Mouse (Mus musculus) liver, embryonic 11.5 days (tissue): Measurements from ENCODE around the gene Cln3. TPM values are rescaled to one million over a fixed set of nuclear protein-coding genes. Genes with fewer than 3 reads are reported as not detected.

Experiments used
- ATAC-seq: fragments of 200-750 bp; cut with Nextera tagmentation; replicated peaks from 2 replicates; pipeline ENCODE4 v1.8.0; 2017; ENCODE audit warnings: moderate number of reproducible peaks, mild to moderate bottlenecking, moderate TSS enrichment, moderate library complexity; ENCODE audit not compliant: low FRiP score
- DNase-seq: peaks from one replicate; pipeline ENCODE4 v3.0.0-alpha.2; 2017; ENCODE audit warnings: low spot score
- H3K27ac ChIP-seq: fragments of 300-500 bp; sonication (generic); 2 replicates; pipeline ENCODE4 v1.5.1; 2014; ENCODE audit warnings: mild to moderate bottlenecking, low read depth, low read length, control low read depth
- H3K27me3 ChIP-seq: fragments of 300-500 bp; sonication (generic); replicated peaks from 2 replicates; pipeline ENCODE4 v1.6.1; 2014; ENCODE audit warnings: low read length, mixed read lengths; ENCODE audit not compliant: control insufficient read depth, insufficient read depth
- H3K36me3 ChIP-seq: fragments of 300-500 bp; sonication (generic); 2 replicates; pipeline ENCODE4 v1.6.1; 2014; ENCODE audit warnings: mild to moderate bottlenecking, low read length, moderate library complexity, mixed read lengths; ENCODE audit not compliant: control insufficient read depth, insufficient read depth
- H3K4me1 ChIP-seq: fragments of 300-500 bp; sonication (generic); replicated peaks from 2 replicates; pipeline ENCODE4 v1.6.1; 2014; ENCODE audit warnings: low read length, mixed read lengths; ENCODE audit not compliant: control insufficient read depth, insufficient read depth
- H3K4me2 ChIP-seq: fragments of 300-500 bp; sonication (generic); 2 replicates; pipeline ENCODE4 v1.6.1; 2014; ENCODE audit warnings: mild to moderate bottlenecking, control low read depth, moderate library complexity
- H3K4me3 ChIP-seq: fragments of 300-500 bp; sonication (generic); 2 replicates; pipeline ENCODE4 v1.5.1; 2014; ENCODE audit warnings: low read depth, low read length, control low read depth
- H3K9ac ChIP-seq: fragments of 300-500 bp; sonication (generic); 2 replicates; pipeline ENCODE4 v1.6.1; 2014; ENCODE audit warnings: low read depth, low read length, control low read depth
- H3K9me3 ChIP-seq: fragments of 300-500 bp; sonication (generic); 2 replicates; pipeline ENCODE4 v1.6.1; 2016; ENCODE audit warnings: low read length, inconsistent platforms, mixed read lengths; ENCODE audit not compliant: control insufficient read depth
- WGBS: fragments of 180-500 bp; shearing (Covaris S2); extraction: QIAGEN DNeasy Blood & Tissue Kit; methylation state at CpG from one replicate; pipeline ENCODE4 v1.1.7; 2014; 5-methylcytosine and 5-hydroxymethylcytosine counted together
- microRNA-seq: library from miRNA; unstranded; fragments of <30 nt; microRNA quantifications from one replicate; pipeline ENCODE4, GENCODE M21; 2017; ENCODE audit warnings: borderline number of aligned reads
- polyA plus RNA-seq: library from polyadenylated mRNA; unstranded; fragments of >200 nt; fragmentation: Nextera tagmentation; extraction: Ambion mirVana; gene quantifications from 2 replicates; pipeline ENCODE4 v1.2.1, GENCODE M21; 2014

The Cln3 gene
- polyA plus RNA-seq, 1 experiment from 2014 or later = 25.2 TPM

DNA sequence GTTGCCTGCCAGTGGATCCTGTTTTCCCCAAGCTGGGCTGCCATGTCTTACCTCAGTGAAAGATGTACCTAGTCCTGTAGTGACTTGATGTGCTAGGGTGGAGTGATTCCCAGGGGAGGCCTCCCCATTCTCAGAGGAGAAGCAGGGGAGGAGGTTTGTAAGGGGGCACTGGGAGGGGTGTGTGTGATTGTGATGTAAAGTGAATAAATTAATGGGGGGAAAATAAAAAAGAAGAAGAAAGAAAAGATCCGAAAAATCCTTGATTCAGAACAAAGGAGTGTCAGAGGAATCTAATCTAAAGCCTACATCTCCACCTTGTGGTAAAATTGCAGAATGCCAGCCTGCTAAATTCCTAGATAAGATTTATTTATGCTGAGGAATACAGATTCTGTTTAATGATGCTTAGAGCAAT, 57.4 kb downstream of the Cln3 start:
- DNase-seq = no peak
- no peak overlapping the region for H3K9ac ChIP-seq
- no peak overlapping the region for H3K4me3 ChIP-seq

DNA sequence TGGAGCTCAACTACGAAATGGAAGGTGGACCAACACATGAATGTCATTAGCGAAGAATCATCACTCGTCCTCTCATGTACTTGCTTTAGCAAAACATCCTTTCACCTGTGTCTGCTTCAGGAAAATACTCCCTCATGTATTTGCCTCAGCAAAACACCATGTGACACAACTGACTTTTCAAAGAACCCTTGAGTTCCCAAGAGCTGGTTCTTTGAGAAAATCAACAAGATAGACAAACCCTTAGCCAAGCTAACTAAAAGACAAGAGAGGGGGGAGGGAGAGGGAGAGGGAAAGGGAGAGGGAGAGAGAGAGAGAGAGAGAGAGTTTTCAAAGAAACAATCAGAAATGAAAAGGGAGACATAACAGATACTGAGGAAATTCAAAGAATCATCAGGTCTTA, 62.3 kb downstream of the Cln3 start:
- WGBS = 82% methylated on average over 3 of the region's 3 CpGs
- H3K36me3 ChIP-seq = no peaks in the 10 kb centered on the region
- no peak overlapping the region for H3K4me2 ChIP-seq
- H3K9me3 ChIP-seq = no peaks in the 10 kb centered on the region
- no peak overlapping the region for H3K4me3 ChIP-seq
- no peak overlapping the region for H3K27ac ChIP-seq
- DNase-seq (no peak), ATAC-seq (no peak)
- no peaks in the 10 kb centered on the region for H3K4me1 ChIP-seq
- H3K27me3 ChIP-seq = no peaks in the 10 kb centered on the region
- no peak overlapping the region for H3K9ac ChIP-seq

More for the DNA sequence above, 57.4 kb downstream of the Cln3 start:
- no peak for ATAC-seq
- Histone ChIP-seq H3K4me1 (no peaks in the 10 kb centered on the region), H3K27me3 (no peaks in the 10 kb centered on the region), H3K36me3 (no peaks in the 10 kb centered on the region), H3K27ac (no peak overlapping the region), H3K9me3 (no peaks in the 10 kb centered on the region), H3K4me2 (no peak overlapping the region)
- 36% methylated on average over 1 of the region's 1 CpGs for WGBS

Small RNA genes within 50 kb of the gene (microRNA-seq; reads per million reads assigned to microRNA genes)
- gene Mir7059 = 1.8 reads per million

Other genes starting within 250 kb of the Cln3 start
- gene Lat, start 216.2 kb downstream of the Cln3 start, polyA plus RNA-seq = 18.8 and 20.3 TPM in 2 replicates
- gene Spns1, start 208.4 kb downstream of the Cln3 start, polyA plus RNA-seq = 43.8 and 43.9 TPM in 2 replicates
- 3.6 and 4.0 TPM in 2 replicates for gene Nfatc2ip, start 189.1 kb downstream of the Cln3 start, polyA plus RNA-seq
- gene Cd19, start 170.9 kb downstream of the Cln3 start, polyA plus RNA-seq = 0.13 TPM in 1 of 2 replicates, not detected in the other
- gene Rabep2, start 157.1 kb downstream of the Cln3 start, polyA plus RNA-seq = 15.6 and 16.0 TPM in 2 replicates
- 1.3 TPM in 2 replicates for gene Atp2a1, start 122.7 kb downstream of the Cln3 start, polyA plus RNA-seq
- 26.2 and 26.4 TPM in 2 replicates for gene Sh2b1, start 110.4 kb downstream of the Cln3 start, polyA plus RNA-seq
- 193 and 211 TPM in 2 replicates for gene Tufm, start 98.5 kb downstream of the Cln3 start, polyA plus RNA-seq
- gene Atxn2l, start 82.4 kb downstream of the Cln3 start, polyA plus RNA-seq = 71.4 and 75.7 TPM in 2 replicates
- gene Eif3c, start 19.4 kb downstream of the Cln3 start, polyA plus RNA-seq = 195 and 201 TPM in 2 replicates
- gene Apobr, start 875 bp downstream of the Cln3 start, polyA plus RNA-seq = 0.68 and 1.4 TPM in 2 replicates
- not detected in 2 replicates for gene Il27, start 9.1 kb upstream of the Cln3 start, polyA plus RNA-seq
- gene Nupr1, start 45.0 kb upstream of the Cln3 start, polyA plus RNA-seq = 4.3 and 7.1 TPM in 2 replicates
- gene Sgf29, start 63.5 kb upstream of the Cln3 start, polyA plus RNA-seq = 53.7 and 64.5 TPM in 2 replicates
- gene Sult1a1, start 90.6 kb upstream of the Cln3 start, polyA plus RNA-seq = 0.14 and 0.44 TPM in 2 replicates
- 210 and 217 TPM in 2 replicates for gene Bola2, start 109.6 kb upstream of the Cln3 start, polyA plus RNA-seq
- 6.6 and 7.7 TPM in 2 replicates for gene Slx1b, start 110.0 kb upstream of the Cln3 start, polyA plus RNA-seq
- gene Coro1a, start 122.0 kb upstream of the Cln3 start, polyA plus RNA-seq = 94.0 and 94.9 TPM in 2 replicates
- gene Mapk3, start 173.8 kb upstream of the Cln3 start, polyA plus RNA-seq = 34.0 and 39.3 TPM in 2 replicates
- 0.87 and 0.96 TPM in 2 replicates for gene Gdpd3, start 180.5 kb upstream of the Cln3 start, polyA plus RNA-seq
- gene Ypel3, start 191.1 kb upstream of the Cln3 start, polyA plus RNA-seq = 49.1 and 52.2 TPM in 2 replicates
- gene Tbx6, start 195.7 kb upstream of the Cln3 start, polyA plus RNA-seq = 0.22 and 0.55 TPM in 2 replicates
- 266 and 269 TPM in 2 replicates for gene Ppp4c, start 206.7 kb upstream of the Cln3 start, polyA plus RNA-seq
- gene Fam57b, start 211.9 kb upstream of the Cln3 start, polyA plus RNA-seq = 0.21 TPM in 1 of 2 replicates, not detected in the other
- not detected in 2 replicates for gene 4930451I11Rik, start 245.8 kb upstream of the Cln3 start, polyA plus RNA-seq